Mouse (Mus musculus): ENCODE measurements at regions not wholly inside any gene's neighbourhood (a gene's known extent, or its start where the extent isn't known, plus 50 kb on each side); places are given as distances from the start of the nearest gene placed in this dataset.
"Not testable (repeated sequence)": the region's sequence is repeated elsewhere in the genome, so short reads cannot be mapped to it uniquely, and the experiment has no call there.

GRCm38 (mm10) chr9:11441241-11441997, 536.8 kb upstream of the Cntn5 start:
- DNase-seq (ENCODE audit: low spot score in 2 of 2), result not testable (repeated sequence)

DNA sequence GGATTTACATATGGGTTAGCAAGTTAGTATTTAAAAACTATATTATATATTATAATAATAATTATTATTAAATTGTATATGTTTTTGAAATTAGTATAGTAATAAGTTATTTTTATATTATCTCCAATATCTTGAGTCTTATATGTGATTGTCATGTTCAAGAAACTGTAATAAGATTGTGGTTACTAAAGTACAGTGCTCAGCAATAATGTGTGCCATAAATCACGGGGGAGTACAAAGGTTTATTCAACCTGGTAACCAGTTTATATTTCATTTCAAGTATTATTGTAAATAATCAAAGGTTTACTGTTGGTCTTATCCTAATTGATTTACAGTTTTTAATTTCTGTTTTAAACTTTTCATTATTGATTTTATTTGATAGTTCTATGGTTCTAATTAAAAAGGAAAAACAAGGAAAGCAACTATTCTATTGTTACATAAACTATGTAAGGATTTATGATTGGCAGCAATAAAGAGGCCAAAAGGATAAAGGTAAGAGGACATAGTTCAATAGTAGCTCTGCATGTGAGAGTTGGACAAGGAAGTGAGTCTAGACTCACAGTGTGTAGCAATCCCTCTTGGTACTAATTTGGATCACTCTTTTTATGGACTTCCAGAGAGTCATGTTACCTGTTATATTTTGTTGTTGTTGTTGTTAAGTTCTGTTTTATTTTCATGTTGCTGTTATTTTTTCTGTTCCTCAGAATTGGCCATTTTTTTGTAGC, 532.0 kb upstream of the Cntn5 start:
- DNase-seq (ENCODE audit: low spot score in 2 of 2), result no peak

- no peak for DNase-seq (ENCODE audit: low spot score in 2 of 2)
Observed at GRCm38 (mm10) chr9:11436014-11436413, 531.4 kb upstream of the Cntn5 start.

DNA sequence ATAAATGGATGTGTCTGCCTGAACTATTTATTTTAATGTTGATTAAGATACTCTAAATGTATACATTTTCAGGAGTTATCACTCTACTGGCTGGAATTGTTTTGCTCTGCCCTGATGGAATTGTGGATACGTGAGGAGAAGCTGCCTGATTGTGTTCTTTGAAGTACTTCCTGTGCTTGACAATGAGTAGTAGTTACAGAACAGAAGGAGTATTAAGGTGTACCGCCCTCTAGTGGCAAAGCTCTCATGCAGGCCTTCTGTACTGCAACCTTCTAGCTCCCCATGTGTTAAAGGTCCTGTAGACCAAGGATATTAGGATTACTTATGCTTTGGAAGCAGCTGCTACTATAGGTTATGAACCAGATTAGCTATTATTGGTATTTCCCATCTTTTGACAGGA, 530.4 kb upstream of the Cntn5 start:
- peak in 1 of 2 experiments; percentile 10 for DNase-seq (ENCODE audit: low spot score in 2 of 2)

DNA sequence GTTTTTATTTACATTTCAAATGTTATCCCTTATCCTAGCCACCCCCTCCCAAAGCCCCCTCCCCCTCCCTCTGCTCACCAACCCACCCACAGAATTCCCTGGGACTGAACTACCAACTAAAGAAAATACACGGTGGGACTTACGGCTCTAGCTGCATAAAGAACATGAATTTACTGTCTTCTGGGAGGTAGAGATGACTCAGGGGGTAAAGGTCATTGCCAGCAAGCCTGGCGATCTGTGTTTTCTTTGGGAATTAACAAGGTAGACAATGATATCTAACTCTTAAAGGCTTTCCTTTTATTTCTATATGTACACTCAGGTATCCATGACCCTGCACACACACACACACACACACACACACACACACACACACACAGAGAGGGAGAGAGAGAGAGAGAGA, 521.9 kb upstream of the Cntn5 start:
- DNase-seq (ENCODE audit: low spot score in 2 of 2), result no peak

- no peak for DNase-seq (ENCODE audit: low spot score in 2 of 2)
Observed at GRCm38 (mm10) chr9:11396829-11397228, 492.3 kb upstream of the Cntn5 start.

GRCm38 (mm10) chr9:11381648-11382075, 477.1 kb upstream of the Cntn5 start:
- DNase-seq (ENCODE audit: low spot score in 2 of 2), result no peak

DNA sequence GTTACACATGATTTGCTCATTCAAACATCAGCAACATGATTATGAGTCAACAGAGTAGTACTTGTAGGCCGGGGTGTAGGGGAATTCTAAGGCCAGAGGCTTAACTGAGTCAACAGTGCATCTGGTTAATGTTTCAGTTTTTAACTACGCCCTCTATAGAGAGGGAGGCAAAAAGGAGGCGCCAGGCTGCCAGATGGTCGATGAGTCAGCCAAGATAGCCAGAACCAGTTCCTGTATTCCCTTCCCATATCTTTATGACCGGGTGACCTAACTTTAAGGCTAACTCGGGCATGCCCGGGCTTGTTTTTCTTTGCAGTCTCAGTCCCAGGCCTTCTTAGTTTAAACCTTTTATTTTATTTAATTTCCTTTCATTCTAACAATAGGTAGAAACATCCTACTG, 476.0 kb upstream of the Cntn5 start:
- DNase-seq (ENCODE audit: low spot score in 2 of 2), result no peak

- DNase-seq (ENCODE audit: low spot score in 2 of 2), result no peak
Observed at GRCm38 (mm10) chr9:11378046-11378445, 473.5 kb upstream of the Cntn5 start.

- no peak for DNase-seq (ENCODE audit: low spot score in 2 of 2)
Observed at GRCm38 (mm10) chr9:11377586-11377985, 473.0 kb upstream of the Cntn5 start.

GRCm38 (mm10) chr9:11373294-11373903, 468.8 kb upstream of the Cntn5 start:
- DNase-seq (ENCODE audit: low spot score in 2 of 2), result no peak

GRCm38 (mm10) chr9:11368056-11368455, 463.5 kb upstream of the Cntn5 start:
- no peak for DNase-seq (ENCODE audit: low spot score in 2 of 2)

- no peak for DNase-seq (ENCODE audit: low spot score in 2 of 2)
Observed at GRCm38 (mm10) chr9:11328900-11329299, 424.3 kb upstream of the Cntn5 start.

DNA sequence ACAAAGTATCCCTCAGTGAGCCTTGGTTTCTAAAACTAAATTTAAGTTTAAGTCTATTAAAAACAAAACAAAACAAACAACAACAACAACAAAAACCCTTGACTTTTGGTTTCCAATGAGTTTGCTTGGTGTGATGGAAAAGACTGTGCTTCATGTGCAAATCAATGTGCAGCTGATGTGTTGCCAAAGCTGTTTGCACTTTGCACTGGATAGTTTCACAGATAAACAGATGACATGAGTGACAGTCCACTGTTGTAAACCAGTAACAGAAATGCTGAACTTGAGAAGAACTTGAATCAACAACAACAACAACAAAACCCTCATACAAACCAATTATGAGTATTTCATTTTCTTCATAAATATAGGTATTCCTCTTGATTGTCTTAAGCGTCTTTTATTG, 412.6 kb upstream of the Cntn5 start:
- no peak for DNase-seq (ENCODE audit: low spot score in 2 of 2)

- not testable (repeated sequence) for DNase-seq (ENCODE audit: low spot score in 2 of 2)
Observed at GRCm38 (mm10) chr9:11297116-11297515, 392.5 kb upstream of the Cntn5 start.

DNA sequence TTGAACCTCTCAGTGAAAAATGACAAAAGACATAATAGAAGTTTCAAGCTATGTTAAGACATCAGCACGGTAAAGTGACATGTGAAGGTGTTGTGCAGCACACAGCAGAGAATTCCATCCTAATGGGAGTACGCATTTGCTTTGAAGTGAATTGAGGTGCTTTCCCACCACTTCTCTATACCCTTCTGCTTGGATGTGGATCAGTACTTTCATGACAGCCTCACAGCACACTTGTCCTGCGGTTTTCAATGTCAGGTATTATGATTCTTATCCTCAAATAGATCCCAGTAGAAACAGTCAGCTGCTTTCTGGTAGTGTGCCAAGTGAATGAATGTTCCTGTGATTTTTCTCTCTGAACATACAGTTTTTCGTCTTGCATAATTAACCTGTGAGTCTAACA, 380.6 kb upstream of the Cntn5 start:
- DNase-seq (ENCODE audit: low spot score in 2 of 2), result no peak

GRCm38 (mm10) chr9:11284549-11284948, 380.0 kb upstream of the Cntn5 start:
- no peak for DNase-seq (ENCODE audit: low spot score in 2 of 2)

GRCm38 (mm10) chr9:11279409-11280127, 375.0 kb upstream of the Cntn5 start:
- no peak for DNase-seq (ENCODE audit: low spot score in 2 of 2)

DNA sequence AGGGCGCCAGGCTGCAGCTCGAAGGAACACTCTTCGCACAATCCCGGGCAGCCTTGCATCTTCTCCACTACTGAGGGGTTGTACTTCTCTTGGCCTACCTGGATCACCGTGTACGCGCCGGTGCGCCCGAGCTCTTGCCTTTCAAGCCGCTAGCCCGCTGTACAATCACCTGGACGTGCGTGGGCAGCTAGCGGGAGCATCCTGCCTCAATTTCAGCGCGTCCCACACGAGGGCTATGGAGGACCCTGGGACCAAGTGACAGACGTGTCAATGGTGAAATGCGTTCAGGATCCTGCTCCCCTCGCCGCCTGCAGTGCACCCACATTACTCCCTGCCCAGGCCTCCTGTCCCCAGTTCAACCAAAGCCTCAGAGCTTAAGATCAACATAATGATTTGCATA, 373.2 kb upstream of the Cntn5 start:
- DNase-seq (ENCODE audit: low spot score in 2 of 2), result no peak

DNA sequence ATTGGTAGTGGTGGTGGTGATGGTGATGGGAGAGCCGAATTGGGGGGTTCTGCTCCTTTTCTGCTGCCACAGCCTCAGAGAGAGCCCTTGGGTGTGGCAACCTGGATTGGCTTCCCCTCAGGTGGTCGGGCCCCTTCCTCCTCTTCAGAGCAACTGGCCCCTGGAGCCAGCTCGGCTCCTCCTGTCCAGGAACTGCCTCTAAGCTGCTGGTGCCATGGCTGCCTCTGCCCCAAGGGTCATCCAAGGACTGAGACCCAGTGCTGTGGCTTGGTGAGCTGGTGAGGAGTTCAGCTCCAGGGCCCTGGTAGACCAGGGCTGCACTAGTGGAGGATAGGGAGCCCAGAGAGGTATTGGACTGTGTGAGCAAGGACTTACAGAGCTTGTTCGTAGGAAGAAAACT, 372.4 kb upstream of the Cntn5 start:
- DNase-seq (ENCODE audit: low spot score in 2 of 2), result no peak

DNA sequence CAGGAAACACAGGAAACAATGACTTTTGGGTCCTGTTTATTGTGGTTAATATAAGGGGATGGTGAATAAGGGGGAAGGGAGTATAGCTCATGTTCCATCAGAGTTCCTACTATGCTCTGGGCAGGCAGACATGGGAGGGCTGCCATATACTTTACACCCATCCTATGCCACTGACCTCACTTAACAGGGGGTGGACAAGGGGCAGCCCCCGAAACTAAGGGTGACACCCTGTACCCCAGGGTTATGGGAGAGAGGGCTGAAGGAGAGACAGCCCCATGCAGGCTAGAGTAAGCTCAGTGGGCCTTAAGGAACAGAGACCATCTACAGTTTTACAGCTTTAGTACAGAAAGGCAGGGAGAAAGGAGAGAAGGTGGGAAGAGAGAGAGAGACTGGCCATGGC, 352.3 kb upstream of the Cntn5 start:
- no peak for DNase-seq (ENCODE audit: low spot score in 2 of 2)

DNA sequence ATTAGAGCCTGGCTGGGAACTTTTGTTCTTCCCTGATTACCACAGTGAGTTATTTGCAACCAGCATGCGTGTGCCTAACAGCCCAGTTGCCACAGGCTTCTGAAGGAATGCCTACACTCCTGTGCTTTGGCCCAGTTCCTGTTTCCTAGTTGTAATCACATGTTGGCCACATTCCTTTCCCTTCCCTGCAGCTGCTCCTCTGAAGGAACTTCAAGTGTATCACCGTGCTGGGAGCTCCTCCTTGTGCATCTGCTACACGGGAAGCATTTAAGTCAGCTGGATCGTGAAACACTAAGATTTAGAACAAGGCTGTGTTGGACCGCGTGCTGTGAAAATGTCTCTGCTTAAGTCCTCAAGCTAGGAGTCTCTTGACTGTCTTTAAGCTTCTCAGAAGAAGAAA, 302.3 kb upstream of the Cntn5 start:
- DNase-seq (ENCODE audit: low spot score in 2 of 2), result peak; percentile 19 to 42
